Mouse (Mus musculus) E14TG2a.4 (cell line): ENCODE measurements at regions not wholly inside any gene's neighbourhood (a gene's known extent, or its start where the extent isn't known, plus 50 kb on each side); places are given as distances from the start of the nearest gene placed in this dataset.
A peak's percentile ranks its signal among the peaks of the same experiment; 100 is the strongest.

Source experiments
- CTCF ChIP-seq: conservative IDR thresholded peaks from 2 replicates; pipeline ENCODE4 v1.5.1; 2014; ENCODE audit warnings: low read length
- NANOG ChIP-seq: IDR thresholded peaks from 2 replicates; pipeline ENCODE4 v1.6.1; 2014; ENCODE audit warnings: borderline replicate concordance, low read length, mixed read lengths

- TF ChIP-seq CTCF (no peak), NANOG (peak; percentile 57; the same call in 1 of the 2 replicates)
Observed at GRCm38 (mm10) chr1:90404717-90405487, 197.9 kb upstream of the Cops8 start.
